8 mouse cellular contexts compared by ENCODE assay signal in genomic region chr12:45067686-45068085, GRCm38 (mm10). TPM values are rescaled to one million over a fixed set of nuclear protein-coding genes. Genes with fewer than 3 reads are reported as not detected.
DNase-seq lines count a peak whose midpoint lies in the region; ATAC-seq and TF ChIP-seq lines count a peak whose summit lies in the region.

No protein-coding gene starts in this region.

- H3K4me1 ChIP-seq in forebrain, embryonic 12.5 days = peaks cover 11% of the 10 kb centered on the region; the same call in 1 of the 2 replicates
- peaks cover 23% of the 10 kb centered on the region for H3K4me1 ChIP-seq in forebrain, embryonic 10.5 days
- peaks cover 42% of the 10 kb centered on the region for H3K4me1 ChIP-seq in limb, embryonic 13.5 days
- H3K4me1 ChIP-seq in neural tube, embryonic 15.5 days = peaks cover 21% of the 10 kb centered on the region
- no peaks in the 10 kb centered on the region for H3K4me1 ChIP-seq in cerebellum, adult 2 months (ENCODE audit: control insufficient read depth, insufficient read depth, low read length)

- DNase-seq in forebrain, embryonic 10.5 days (ENCODE audit: extremely low spot score, low spot score) = no peak
- DNase-seq in left cerebral cortex, adult 2 months (ENCODE audit: extremely low spot score in 1 of 2, low spot score in 2 of 2) = no peak
- no peak for DNase-seq in left cerebral cortex, postnatal 10 days (ENCODE audit: extremely low spot score in 1 of 2, low spot score in 2 of 2)
- no peak for DNase-seq in cerebellum, adult 2 months
- no peak for DNase-seq in ovary, postnatal 10 days (ENCODE audit: low spot score)

- no peak overlapping the region for H3K9ac ChIP-seq in forebrain, embryonic 12.5 days
- 0 out of 2 replicates have a peak overlapping the region, but pooled peaks have one; percentile 31 for H3K9ac ChIP-seq in limb, embryonic 13.5 days
- H3K9ac ChIP-seq in neural tube, embryonic 15.5 days (replicated peaks) = no peak overlapping the region

- H3K36me3 ChIP-seq in forebrain, embryonic 12.5 days (replicated peaks) = no peaks in the 10 kb centered on the region
- no peaks in the 10 kb centered on the region for H3K36me3 ChIP-seq in forebrain, embryonic 10.5 days (replicated peaks)
- H3K36me3 ChIP-seq in limb, embryonic 13.5 days = no peaks in the 10 kb centered on the region
- H3K36me3 ChIP-seq in neural tube, embryonic 15.5 days = no peaks in the 10 kb centered on the region

- no peak overlapping the region for H3K4me3 ChIP-seq in forebrain, embryonic 12.5 days (replicated peaks)
- no peak overlapping the region for H3K4me3 ChIP-seq in forebrain, embryonic 10.5 days
- H3K4me3 ChIP-seq in left cerebral cortex, adult 2 months = no peak overlapping the region
- peak overlapping the region; percentile 1; the same call in 1 of the 2 replicates for H3K4me3 ChIP-seq in limb, embryonic 13.5 days
- no peak overlapping the region for H3K4me3 ChIP-seq in neural tube, embryonic 15.5 days (replicated peaks)
- H3K4me3 ChIP-seq in cerebellum, adult 2 months (replicated peaks; ENCODE audit: insufficient read depth, low read depth, low read length) = no peak overlapping the region

- TF ChIP-seq POLR2A in cerebellum, adult 2 months (IDR thresholded peaks at IDR 0.05; ENCODE audit: borderline replicate concordance, insufficient read depth, low read length) = no peak

- TF ChIP-seq CTCF in left cerebral cortex, adult 2 months (IDR thresholded peaks at IDR 0.05) = no peak
- TF ChIP-seq CTCF in cerebellum, adult 2 months (IDR thresholded peaks at IDR 0.05; ENCODE audit: borderline replicate concordance, insufficient read depth, low read depth, low read length) = no peak

- intact Hi-C loops in left cerebral cortex, adult 2 months (cut with DNase I) = no loop called here
- intact Hi-C loops in left cerebral cortex, postnatal 10 days (cut with DNase I) = no loop called here

- H3K4me2 ChIP-seq in forebrain, embryonic 12.5 days = peak overlapping the region; percentile 13; the same call in 1 of the 2 replicates
- peak overlapping the region; percentile 56 for H3K4me2 ChIP-seq in limb, embryonic 13.5 days (replicated peaks)
- H3K4me2 ChIP-seq in neural tube, embryonic 15.5 days = peak overlapping the region; percentile 40

- H3K27ac ChIP-seq in forebrain, embryonic 12.5 days = no peak overlapping the region
- no peak overlapping the region for H3K27ac ChIP-seq in forebrain, embryonic 10.5 days
- H3K27ac ChIP-seq in left cerebral cortex, adult 2 months = peak overlapping the region; percentile 56; the same call in 1 of the 2 replicates
- H3K27ac ChIP-seq in limb, embryonic 13.5 days = peak overlapping the region; percentile 61
- 0 out of 2 replicates have a peak overlapping the region, but pooled peaks have one; percentile 50 for H3K27ac ChIP-seq in neural tube, embryonic 15.5 days (replicated peaks)
- no peak overlapping the region for H3K27ac ChIP-seq in cerebellum, adult 2 months (ENCODE audit: insufficient read depth, low read length)

- no peak for ATAC-seq in forebrain, embryonic 12.5 days (ENCODE audit: low FRiP score)
- ATAC-seq in limb, embryonic 13.5 days (ENCODE audit: low FRiP score, low read depth) = no peak; the same call in 1 of the 2 replicates
- ATAC-seq in neural tube, embryonic 15.5 days (ENCODE audit: low FRiP score) = no peak

- no peaks in the 10 kb centered on the region for H3K9me3 ChIP-seq in forebrain, embryonic 12.5 days
- H3K9me3 ChIP-seq in forebrain, embryonic 10.5 days = no peaks in the 10 kb centered on the region
- no peaks in the 10 kb centered on the region for H3K9me3 ChIP-seq in limb, embryonic 13.5 days
- H3K9me3 ChIP-seq in neural tube, embryonic 15.5 days (replicated peaks) = no peaks in the 10 kb centered on the region

- whole genome bisulfite sequencing in forebrain, embryonic 12.5 days = 49% methylated on average over 3 of the region's 3 CpGs
- WGBS in forebrain, embryonic 10.5 days = 41% methylated on average over 3 of the region's 3 CpGs
- 5% methylated on average over 3 of the region's 3 CpGs for WGBS in limb, embryonic 13.5 days
- WGBS in neural tube, embryonic 15.5 days = 22% methylated on average over 3 of the region's 3 CpGs
- WGBS in cerebellum, adult 2 months = 22% methylated on average over 3 of the region's 3 CpGs

- peaks cover 4% of the 10 kb centered on the region; the same call in 1 of the 2 replicates for H3K27me3 ChIP-seq in forebrain, embryonic 12.5 days
- peaks cover 16% of the 10 kb centered on the region for H3K27me3 ChIP-seq in forebrain, embryonic 10.5 days (ENCODE audit: poor library complexity, severe bottlenecking)
- peaks cover 4% of the 10 kb centered on the region; the same call in 1 of the 2 replicates for H3K27me3 ChIP-seq in limb, embryonic 13.5 days
- peaks cover 9% of the 10 kb centered on the region; the same call in 1 of the 2 replicates for H3K27me3 ChIP-seq in neural tube, embryonic 15.5 days (replicated peaks)
- no peaks in the 10 kb centered on the region for H3K27me3 ChIP-seq in cerebellum, adult 2 months (ENCODE audit: control insufficient read depth, insufficient read depth, low read length)

RNA-seq across cellular contexts. Expression of gene Stxbp6, which starts 6.8 kb away (rescaled TPM):
- 11.8 and 14.6 TPM in 2 replicates for polyA plus RNA-seq in forebrain, embryonic 12.5 days (2016; fragmentation: Nextera tagmentation; extraction: Ambion mirVana)
- polyA plus RNA-seq in forebrain, embryonic 10.5 days (2016; fragmentation: Nextera tagmentation; extraction: Ambion mirVana) = 15.2 and 15.9 TPM in 2 replicates
- 10 to 100 TPM; 67.7 to 75.2 TPM for total RNA-seq in left cerebral cortex, adult 2 months (2021)
- 10 to 100 TPM; 44.6 to 47.2 TPM for total RNA-seq in left cerebral cortex, postnatal 10 days (2021)
- polyA plus RNA-seq in limb, embryonic 13.5 days (2015; fragmentation: Nextera tagmentation; extraction: Ambion mirVana) = 17.0 and 20.4 TPM in 2 replicates
- polyA plus RNA-seq in neural tube, embryonic 15.5 days (2015; fragmentation: Nextera tagmentation; extraction: Ambion mirVana) = 19.1 and 20.3 TPM in 2 replicates
- polyA plus RNA-seq in cerebellum, adult 2 months (2012; rRNA removed) = 17.4 and 26.5 TPM in 2 replicates

Comparison
In these comparisons a context has a peak if more than half of its experiments do, and no peak if none do; other contexts are left out.
1. H3K27ac ChIP-seq: peak in left cerebral cortex, adult 2 months (single experiment), limb, embryonic 13.5 days (single experiment) and neural tube, embryonic 15.5 days (single experiment); none in forebrain, embryonic 12.5 days (single experiment), forebrain, embryonic 10.5 days (single experiment) and cerebellum, adult 2 months (single experiment).
2. Peak in every context shown above with its lines, with median percentiles within 50 percentile points of each other: H3K4me2 ChIP-seq.